Mouse (Mus musculus) G1E (cell line): ENCODE data around the gene Wrap73. TPM values are rescaled to one million over a fixed set of nuclear protein-coding genes. Genes with fewer than 3 reads are reported as not detected.

ENCODE experiments used
- ATAC-seq: 2 replicates; pipeline ENCODE4 v1.8.0; 2016; ENCODE audit warnings: mild to moderate bottlenecking; ENCODE audit not compliant: insufficient number of reproducible peaks, poor library complexity, low FRiP score, severe bottlenecking; ENCODE audit errors: extremely low read depth
- DNase-seq: peaks from one replicate; pipeline ENCODE4 v3.0.0; 2012; ENCODE audit warnings: low spot score
- H3K27me3 ChIP-seq: 2 replicates; pipeline ENCODE4 v1.6.1; 2012; ENCODE audit warnings: mild to moderate bottlenecking, low read length, inconsistent platforms; ENCODE audit not compliant: insufficient read depth
- H3K36me3 ChIP-seq: replicated peaks from 2 replicates; pipeline ENCODE3; 2012; ENCODE audit warnings: mild to moderate bottlenecking, inconsistent platforms
- H3K4me1 ChIP-seq: 2 replicates; pipeline ENCODE4 v1.6.1; 2012; ENCODE audit warnings: low read depth, low read length, inconsistent platforms, mixed read lengths; ENCODE audit not compliant: insufficient read depth
- H3K4me3 ChIP-seq: 2 replicates; pipeline ENCODE4 v1.5.1; 2012; ENCODE audit warnings: low read depth, mild to moderate bottlenecking, inconsistent platforms, low read length, moderate library complexity, mixed read lengths
- H3K9me3 ChIP-seq: replicated peaks from 2 replicates; pipeline ENCODE4 v1.6.1; 2012; ENCODE audit warnings: inconsistent platforms
- CTCF ChIP-seq: IDR thresholded peaks from 2 replicates; pipeline ENCODE4 v1.5.1; 2012; ENCODE audit warnings: low read depth, low read length, inconsistent platforms, mixed read lengths
- GATA1 ChIP-seq: IDR thresholded peaks from 2 replicates; pipeline ENCODE4 v1.6.1; 2012; ENCODE audit warnings: borderline replicate concordance, low read length, inconsistent platforms, mixed read lengths
- GATA2 ChIP-seq: IDR thresholded peaks from 2 replicates; pipeline ENCODE4 v1.6.1; 2012; ENCODE audit warnings: low read depth, low read length, inconsistent platforms, borderline replicate concordance
- POLR2AphosphoS5 ChIP-seq: IDR thresholded peaks from 2 replicates; pipeline ENCODE4 v1.6.1; 2012; ENCODE audit warnings: low read depth, low read length, inconsistent platforms; ENCODE audit not compliant: insufficient replicate concordance
- TAL1 ChIP-seq: conservative IDR thresholded peaks from 2 replicates; pipeline ENCODE4 v1.6.1; 2012; ENCODE audit warnings: low read depth, low read length, inconsistent platforms, mixed read lengths
- polyA plus RNA-seq: library from polyadenylated mRNA; stranded (reverse); fragments of >175 nt; gene quantifications from 2 replicates; pipeline ENCODE4 v1.2.3, GENCODE M21; 2012
- total RNA-seq, 2 experiments: library from RNA; stranded (forward) in 1 of 2; stranded (reverse) in 1 of 2; fragments of 200-1000 nt in 1 of 2; fragments of >200 nt in 1 of 2; fragmentation: Nextera tagmentation in 1 of 2; gene quantifications; 2 replicates each; pipeline ENCODE4 v1.2.3; 2014 to 2017

The Wrap73 gene
- total and polyA plus RNA-seq, 3 experiments: 6.9 to 21.5 (median 19.4) TPM

- no peaks in the 10 kb centered on the region for H3K36me3 ChIP-seq
- ATAC-seq (no peak), DNase-seq (no peak)
- H3K4me3 ChIP-seq: no peak overlapping the region
- TF ChIP-seq POLR2AphosphoS5 (no peak), GATA1 (no peak), GATA2 (no peak), TAL1 (no peak), CTCF (no peak)
- H3K4me1 ChIP-seq: no peaks in the 10 kb centered on the region
- peaks cover 88% of the 10 kb centered on the region for H3K9me3 ChIP-seq
- no peaks in the 10 kb centered on the region for H3K27me3 ChIP-seq
Observed at GRCm38 (mm10) chr4:154185001-154185400, 42.8 kb downstream of the Wrap73 start.

DNA sequence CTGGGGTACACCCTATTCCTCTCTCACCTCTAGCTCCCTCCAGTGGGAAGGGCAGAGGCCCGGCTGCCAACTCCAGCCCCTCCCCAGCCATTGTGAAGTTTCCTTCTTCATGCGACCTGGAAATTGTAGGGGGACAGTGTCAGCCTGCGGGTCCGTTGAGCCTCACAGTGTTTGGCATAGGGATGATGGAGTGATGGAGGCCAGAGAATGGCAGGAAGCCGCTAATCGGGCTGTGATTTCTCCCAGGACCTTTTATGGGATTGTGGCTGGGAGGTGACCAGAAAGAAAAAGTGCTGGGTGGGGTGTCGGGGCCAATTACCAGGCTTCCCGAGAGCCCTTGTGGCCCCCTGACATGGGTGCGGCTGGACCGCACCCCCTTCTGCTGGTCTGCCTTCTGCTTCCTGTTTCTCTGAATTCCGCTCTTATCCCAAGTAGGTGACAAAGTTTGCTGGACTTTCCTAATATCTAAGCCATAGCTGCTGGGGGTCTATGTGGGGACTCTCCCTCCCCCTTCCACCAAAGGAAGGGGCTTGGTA is 43.9 kb downstream of the Wrap73 start:
- H3K36me3 ChIP-seq: no peaks in the 10 kb centered on the region
- DNase-seq (no peak), ATAC-seq (no peak)
- H3K27me3 ChIP-seq: no peaks in the 10 kb centered on the region
- TF ChIP-seq GATA1 (no peak), TAL1 (no peak), CTCF (no peak), GATA2 (no peak), POLR2AphosphoS5 (no peak)
- no peak overlapping the region for H3K4me3 ChIP-seq
- H3K4me1 ChIP-seq: no peaks in the 10 kb centered on the region
- H3K9me3 ChIP-seq: peaks cover 94% of the 10 kb centered on the region

GRCm38 (mm10) chr4:154188948-154189347 is 46.8 kb downstream of the Wrap73 start:
- DNase-seq: no peak
- Histone ChIP-seq H3K36me3 (no peaks in the 10 kb centered on the region), H3K4me1 (no peaks in the 10 kb centered on the region), H3K27me3 (no peaks in the 10 kb centered on the region), H3K9me3 (peaks cover 88% of the 10 kb centered on the region), H3K4me3 (no peak overlapping the region)
- TF ChIP-seq TAL1 (no peak), CTCF (no peak), POLR2AphosphoS5 (no peak), GATA2 (no peak)
- no peak for ATAC-seq

DNA sequence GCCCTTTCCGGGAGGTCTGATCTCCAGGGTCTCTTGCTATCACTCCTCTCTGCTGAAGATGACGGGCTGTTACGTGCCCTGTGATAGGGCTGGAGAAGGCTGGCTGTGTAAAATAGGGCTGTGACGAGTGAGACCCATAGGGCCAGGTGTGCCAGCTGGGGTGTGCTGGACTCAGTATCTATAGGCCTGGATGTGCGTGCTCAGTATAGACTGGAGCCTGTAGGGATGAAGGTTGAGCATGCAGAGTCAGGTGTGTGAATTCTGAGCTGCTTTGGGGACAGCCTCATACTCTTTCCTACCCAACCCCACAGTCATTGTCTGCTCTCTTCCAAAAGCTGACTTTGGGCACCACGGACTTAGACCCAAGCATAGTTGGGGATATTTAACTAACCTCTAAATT is 55.8 kb downstream of the Wrap73 start:
- no peaks in the 10 kb centered on the region for H3K4me1 ChIP-seq
- H3K27me3 ChIP-seq: no peaks in the 10 kb centered on the region
- no peak overlapping the region for H3K4me3 ChIP-seq
- ATAC-seq: no peak
- TF ChIP-seq CTCF (no peak), TAL1 (no peak), GATA1 (no peak), GATA2 (no peak), POLR2AphosphoS5 (no peak)
- peaks cover 75% of the 10 kb centered on the region for H3K9me3 ChIP-seq
- DNase-seq: no peak
- H3K36me3 ChIP-seq: no peaks in the 10 kb centered on the region

- no peaks in the 10 kb centered on the region for H3K4me1 ChIP-seq
- TF ChIP-seq TAL1: no peak
- TF ChIP-seq GATA2: no peak
- no peak for TF ChIP-seq POLR2AphosphoS5
- TF ChIP-seq GATA1: no peak
- no peak for TF ChIP-seq CTCF
- H3K9me3 ChIP-seq: peaks cover 80% of the 10 kb centered on the region
- no peak overlapping the region; the same call in 1 of the 2 replicates for H3K4me3 ChIP-seq
- H3K27me3 ChIP-seq: no peaks in the 10 kb centered on the region
- no peak for DNase-seq
- no peak for ATAC-seq
- H3K36me3 ChIP-seq: no peaks in the 10 kb centered on the region
Observed at GRCm38 (mm10) chr4:154198377-154198961, 56.3 kb downstream of the Wrap73 start.

GRCm38 (mm10) chr4:154201511-154201910 is 59.3 kb downstream of the Wrap73 start:
- no peak for TF ChIP-seq GATA2
- TF ChIP-seq POLR2AphosphoS5: no peak
- no peak for TF ChIP-seq CTCF
- no peak for TF ChIP-seq GATA1
- no peak for TF ChIP-seq TAL1
- no peak for ATAC-seq
- H3K4me1 ChIP-seq: no peaks in the 10 kb centered on the region

More at GRCm38 (mm10) chr4:154201511-154201910, 59.3 kb downstream of the Wrap73 start:
- Histone ChIP-seq H3K27me3 (no peaks in the 10 kb centered on the region), H3K9me3 (peaks cover 96% of the 10 kb centered on the region), H3K36me3 (no peaks in the 10 kb centered on the region), H3K4me3 (no peak overlapping the region)
- DNase-seq: no peak
